ENCODE assay signal across 27 mouse cellular contexts in the genomic region with DNA sequence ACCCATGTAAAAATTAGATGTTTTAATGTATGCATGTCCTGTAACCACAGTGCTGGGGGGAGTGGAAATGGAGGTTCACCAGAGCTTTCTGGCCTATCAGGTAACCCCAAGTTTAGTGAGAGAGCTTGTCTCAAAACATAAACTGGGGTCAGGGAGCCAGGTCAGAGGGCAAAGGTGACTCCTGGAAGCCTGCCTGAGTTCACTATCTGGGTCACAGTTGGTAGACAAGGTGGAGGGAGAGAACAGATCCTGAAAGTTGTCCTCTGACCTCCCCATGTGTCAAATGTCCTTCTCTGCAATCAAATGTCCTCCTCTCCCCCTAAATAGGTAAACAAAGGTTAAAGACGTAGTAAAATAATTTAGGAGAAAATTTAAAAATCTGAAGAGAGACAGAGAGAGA. TPM values are rescaled to one million over a fixed set of nuclear protein-coding genes. Genes with fewer than 3 reads are reported as not detected.
DNase-seq lines count a peak whose midpoint lies in the region; ATAC-seq and TF ChIP-seq lines count a peak whose summit lies in the region.
"Had no signal": no experiment of that assay in that cellular context is flagged by ENCODE, and none has a peak within 500 bp of the region (broad histone marks: within the 10 kb centered on the region; RNA-seq: fewer than 3 reads in every experiment).

No protein-coding gene starts in this region.

- TF ChIP-seq EP300 in heart, postnatal 0 days (IDR thresholded peaks at IDR 0.05; ENCODE audit: low read depth) = no peak

- WGBS in heart, postnatal 0 days = 92% methylated on average over 1 of the region's 1 CpGs
- WGBS in heart, embryonic 11.5 days (ENCODE audit: insufficient replicate concordance) = 90% methylated on average over 1 of the region's 1 CpGs

- H3K4me1 ChIP-seq in heart, postnatal 0 days (ENCODE audit: control insufficient read depth, insufficient read depth) = peaks cover 20% of the 10 kb centered on the region
- peaks cover 18% of the 10 kb centered on the region for H3K4me1 ChIP-seq in heart, embryonic 11.5 days (ENCODE audit: control insufficient read depth, insufficient read depth, low read length)
- H3K4me1 ChIP-seq in brown adipose tissue, adult 24 weeks (ENCODE audit: control insufficient read depth, insufficient read depth, insufficient read length, low read length) = no peaks in the 10 kb centered on the region

- no peak overlapping the region for H3K9ac ChIP-seq in heart, postnatal 0 days (replicated peaks; ENCODE audit: low read depth, low read length)
- no peak overlapping the region for H3K9ac ChIP-seq in heart, embryonic 11.5 days (ENCODE audit: low read depth, low read length)
- H3K9ac ChIP-seq: embryonic facial prominence, embryonic 13.5 days; embryonic facial prominence, embryonic 15.5 days; forebrain, embryonic 13.5 days; forebrain, embryonic 15.5 days; forebrain, postnatal 0 days had no signal

- no peak for DNase-seq in gastrocnemius, adult 2 months
- no peak for DNase-seq in gastrocnemius, postnatal 14 days
- DNase-seq in heart, postnatal 0 days (ENCODE audit: low spot score) = no peak
- DNase-seq: adrenal gland, adult 8-10 months; adrenal gland, postnatal 14 days; adrenal gland, postnatal 36 days; B cell, adult 2 months; cerebellum, adult 11 months; cerebellum, adult 18-20 months; cerebellum, adult 8-10 months; cerebellum, adult 9-11 months; cerebellum, postnatal 14 days; cerebellum, postnatal 36 days; embryo, embryonic 11 days; forebrain, postnatal 0 days had no signal

- H3K4me3 ChIP-seq in gastrocnemius, adult 2 months = no peak overlapping the region
- H3K4me3 ChIP-seq in heart, postnatal 0 days (ENCODE audit: low read depth, low read length) = no peak overlapping the region
- H3K4me3 ChIP-seq in heart, embryonic 11.5 days (ENCODE audit: low read depth, low read length) = no peak overlapping the region
- H3K4me3 ChIP-seq in brown adipose tissue, adult 24 weeks (ENCODE audit: insufficient read depth, low read depth, low read length) = no peak overlapping the region
- H3K4me3 ChIP-seq: embryonic facial prominence, embryonic 13.5 days; embryonic facial prominence, embryonic 15.5 days; erythroblast, embryonic 14.5 days; forebrain, embryonic 13.5 days; forebrain, embryonic 15.5 days had no signal

- ATAC-seq in heart, postnatal 0 days (ENCODE audit: insufficient read depth, low read depth) = no peak
- ATAC-seq in heart, embryonic 11.5 days (replicated peaks; ENCODE audit: insufficient number of reproducible peaks, low FRiP score, low TSS enrichment) = no peak
- ATAC-seq: activated CD4-positive, CD25-positive, alpha-beta regulatory T cell, adult 4 months; CD4-positive, CD25-positive, alpha-beta regulatory T cell, adult 4 months; forebrain, embryonic 13.5 days; forebrain, embryonic 15.5 days; forebrain, postnatal 0 days; Patski had no signal

- H3K4me2 ChIP-seq in heart, postnatal 0 days (ENCODE audit: low read depth, low read length) = no peak overlapping the region
- no peak overlapping the region for H3K4me2 ChIP-seq in heart, embryonic 11.5 days
- H3K4me2 ChIP-seq: embryonic facial prominence, embryonic 13.5 days; embryonic facial prominence, embryonic 15.5 days; forebrain, embryonic 13.5 days; forebrain, embryonic 15.5 days had no signal

- intact Hi-C loops in gastrocnemius, adult 2 months (cut with DNase I) = no loop called here
- intact Hi-C loops in gastrocnemius, postnatal 14 days (cut with DNase I; ENCODE audit: low total_unique reads) = no loop called here

- H3K9me3 ChIP-seq in heart, postnatal 0 days (replicated peaks; ENCODE audit: control insufficient read depth, low read length) = no peaks in the 10 kb centered on the region
- H3K9me3 ChIP-seq in heart, embryonic 11.5 days (replicated peaks; ENCODE audit: control insufficient read depth, low read length) = no peaks in the 10 kb centered on the region
- H3K9me3 ChIP-seq: embryonic facial prominence, embryonic 15.5 days; forebrain, embryonic 13.5 days; forebrain, embryonic 15.5 days; G1E had no signal

- TF ChIP-seq CTCF in gastrocnemius, adult 2 months (IDR thresholded peaks at IDR 0.05) = no peak
- TF ChIP-seq CTCF in heart, postnatal 0 days (IDR thresholded peaks at IDR 0.05; ENCODE audit: low read depth) = no peak

- H3K27me3 ChIP-seq in heart, postnatal 0 days (ENCODE audit: control insufficient read depth, insufficient read depth, low read length) = no peaks in the 10 kb centered on the region
- no peaks in the 10 kb centered on the region for H3K27me3 ChIP-seq in heart, embryonic 11.5 days (ENCODE audit: control insufficient read depth, insufficient read depth, low read length)
- H3K27me3 ChIP-seq: CH12.LX; embryonic facial prominence, embryonic 13.5 days; embryonic facial prominence, embryonic 15.5 days; forebrain, embryonic 13.5 days; forebrain, embryonic 15.5 days; Patski had no signal

- peaks cover 2% of the 10 kb centered on the region for H3K36me3 ChIP-seq in heart, postnatal 0 days (replicated peaks; ENCODE audit: control insufficient read depth, insufficient read depth, low read length)
- 0 out of 2 replicates have a peak, but pooled peaks cover 2% of the 10 kb centered on the region for H3K36me3 ChIP-seq in heart, embryonic 11.5 days (ENCODE audit: control insufficient read depth, insufficient read depth, low read length)

- H3K27ac ChIP-seq in gastrocnemius, adult 2 months = peak overlapping the region; percentile 80
- H3K27ac ChIP-seq in heart, postnatal 0 days (ENCODE audit: low read depth) = peak overlapping the region; percentile 88
- H3K27ac ChIP-seq in heart, embryonic 11.5 days (ENCODE audit: low read depth, low read length) = no peak overlapping the region
- H3K27ac ChIP-seq in brown adipose tissue, adult 24 weeks (replicated peaks; ENCODE audit: low read depth, low read length) = peak overlapping the region; percentile 45; the same call in 1 of the 2 replicates
- H3K27ac ChIP-seq: embryonic facial prominence, embryonic 13.5 days; embryonic facial prominence, embryonic 15.5 days; forebrain, embryonic 13.5 days; forebrain, embryonic 15.5 days had no signal

RNA-seq across cellular contexts. Expression of gene Nol11, which starts 37.2 kb away (rescaled TPM):
- 10 to 100 TPM; 13.6 to 15.4 TPM for total RNA-seq in gastrocnemius, adult 2 months (2021)
- total RNA-seq in gastrocnemius, postnatal 14 days (2021) = 10 to 100 TPM; 11.1 to 12.3 TPM
- 53.5 and 85.3 TPM in 2 replicates for total RNA-seq in heart, postnatal 0 days (2014; rRNA removed; ENCODE audit: low replicate concordance)
- 25.9 and 27.4 TPM in 2 replicates for polyA plus RNA-seq in heart, postnatal 0 days (2015; fragmentation: Nextera tagmentation; extraction: Ambion mirVana)
- 48.8 and 50.0 TPM in 2 replicates for polyA plus RNA-seq in heart, embryonic 11.5 days (2014; fragmentation: Nextera tagmentation; extraction: Ambion mirVana)
- polyA plus RNA-seq in brown adipose tissue, adult 24 weeks (2012; ENCODE audit: insufficient read depth, insufficient read length, missing spikeins) = 10.9 and 14.4 TPM in 2 replicates
